Mouse (Mus musculus) splenic B cell, adult 2 months (primary cell): Measurements from ENCODE around the gene Cpd.

Experiments
- DNase-seq: peaks from one replicate; pipeline ENCODE4 v3.0.0-alpha.2; 2011; ENCODE audit warnings: low read depth, low spot score
- H3K27me3 ChIP-seq: 2 replicates; pipeline ENCODE4 v1.6.1; 2012; ENCODE audit warnings: mild to moderate bottlenecking, low read length, moderate library complexity, mixed read lengths; ENCODE audit not compliant: control insufficient read depth, poor library complexity, insufficient read depth, severe bottlenecking
- H3K36me3 ChIP-seq: 2 replicates; pipeline ENCODE4 v1.6.1; 2012; ENCODE audit warnings: mild to moderate bottlenecking, low read length, moderate library complexity, mixed read lengths; ENCODE audit not compliant: control insufficient read depth, poor library complexity, insufficient read depth, severe bottlenecking

The Cpd gene

DNA sequence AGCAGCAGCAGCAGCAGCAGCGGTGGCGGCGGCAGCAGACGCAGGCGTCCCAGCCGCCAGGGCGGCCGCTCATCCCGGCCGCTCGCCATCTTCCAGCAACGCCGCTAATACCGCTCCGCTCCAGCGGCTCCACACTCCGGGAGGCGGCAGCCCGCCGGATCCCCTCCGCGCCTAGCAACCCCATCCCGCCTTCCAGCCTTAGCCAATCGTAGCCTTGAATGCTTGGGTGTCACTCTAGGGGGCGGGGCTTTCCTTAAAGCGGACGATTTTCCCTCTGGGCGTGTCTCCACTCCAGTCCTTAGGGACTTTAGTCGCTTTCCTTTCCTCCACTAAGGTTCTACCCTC is at the start of gene Cpd:
Gene Cpd, minus strand, starts transcription at position 141 of the 345 bp plus-strand sequence.
- Histone ChIP-seq H3K36me3 (no peaks in the 10 kb centered on the region), H3K27me3 (no peaks in the 10 kb centered on the region; the same call in 1 of the 2 replicates)
- peak; percentile 66 for DNase-seq

DNA sequence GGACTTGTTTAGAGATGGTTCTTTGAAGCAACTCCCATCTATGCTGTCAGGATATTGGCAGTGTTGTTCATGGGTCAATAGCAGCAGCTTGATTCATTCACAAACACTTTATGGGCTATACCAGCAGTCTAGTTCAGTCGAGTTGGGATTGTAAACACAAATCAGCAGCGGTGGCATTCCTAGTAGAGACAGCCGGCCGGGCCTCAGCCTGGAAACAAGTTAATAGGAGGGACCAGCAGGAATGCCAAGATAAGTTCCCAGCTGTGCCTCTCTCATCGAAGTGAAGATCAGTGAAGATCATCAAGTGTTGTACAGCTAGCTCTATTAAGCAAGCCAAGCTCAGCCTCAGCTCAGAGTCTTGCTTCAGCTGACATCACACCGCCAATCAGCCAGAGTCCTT is 49.5 kb upstream of the Cpd start:
- H3K27me3 ChIP-seq, result no peaks in the 10 kb centered on the region
- DNase-seq, result no peak
- no peaks in the 10 kb centered on the region for H3K36me3 ChIP-seq

DNA sequence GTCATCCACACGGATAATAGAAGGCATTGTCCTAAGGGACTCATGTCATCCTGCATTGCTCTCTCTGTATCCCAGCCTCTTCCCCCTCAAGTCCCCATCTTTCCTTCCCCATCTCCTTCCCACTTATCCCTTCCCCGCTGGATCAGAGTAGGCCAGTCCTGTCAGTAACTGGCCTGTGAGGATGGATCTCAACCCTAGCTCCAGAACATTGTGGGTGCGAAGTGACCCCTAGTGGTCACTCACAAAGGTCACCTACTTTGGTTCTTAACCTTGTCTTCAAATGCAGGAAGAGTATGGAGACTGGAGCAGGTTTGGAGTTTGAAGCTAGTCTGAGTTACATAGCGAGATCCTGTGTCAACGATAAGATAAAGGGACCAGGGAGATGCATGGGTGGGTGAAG is 47.4 kb upstream of the Cpd start:
- peak; percentile 58 for DNase-seq
- Histone ChIP-seq H3K27me3 (no peaks in the 10 kb centered on the region), H3K36me3 (no peaks in the 10 kb centered on the region)

DNA sequence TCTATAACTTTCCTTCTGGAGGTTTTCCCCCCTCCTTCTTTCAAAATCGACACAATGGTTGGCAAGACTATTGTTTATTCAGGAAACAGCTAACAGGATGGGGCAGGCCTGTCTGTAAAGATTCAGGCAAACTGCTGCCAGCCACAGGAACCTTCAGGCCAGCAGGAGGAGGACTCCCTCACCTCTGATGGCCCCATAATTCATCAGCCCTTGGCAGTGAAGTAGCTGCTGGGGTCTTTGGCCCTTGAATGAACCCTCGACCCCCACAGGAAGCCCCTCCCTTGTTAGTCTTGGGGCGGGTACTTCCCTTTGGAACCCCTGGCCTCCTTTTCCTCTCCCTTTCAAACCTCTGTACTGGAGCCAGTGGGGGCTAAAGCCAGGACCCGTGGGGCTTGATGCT is 46.8 kb upstream of the Cpd start:
- DNase-seq, result no peak
- Histone ChIP-seq H3K36me3 (no peaks in the 10 kb centered on the region), H3K27me3 (no peaks in the 10 kb centered on the region)

DNA sequence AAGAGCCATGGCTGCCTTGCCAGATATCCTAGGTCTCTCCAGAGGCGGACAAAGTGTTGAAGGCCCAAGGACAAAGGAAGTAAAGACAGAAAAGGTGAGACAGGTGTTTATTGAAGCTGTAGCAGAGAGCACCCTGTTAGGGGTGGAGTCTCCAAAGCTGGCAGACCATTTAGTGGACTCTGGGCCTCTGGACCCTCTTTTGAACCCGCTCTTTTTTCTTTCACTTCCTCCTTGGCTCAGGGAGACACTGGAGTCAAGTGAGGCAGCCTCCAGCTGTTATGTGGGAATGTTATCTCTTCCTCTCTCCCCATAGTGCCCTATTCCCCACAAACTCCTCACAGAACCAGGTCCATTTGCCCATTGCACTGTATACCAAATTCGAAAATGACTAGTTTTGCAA is 46.2 kb upstream of the Cpd start:
- Histone ChIP-seq H3K36me3 (no peaks in the 10 kb centered on the region), H3K27me3 (no peaks in the 10 kb centered on the region)
- no peak for DNase-seq

DNA sequence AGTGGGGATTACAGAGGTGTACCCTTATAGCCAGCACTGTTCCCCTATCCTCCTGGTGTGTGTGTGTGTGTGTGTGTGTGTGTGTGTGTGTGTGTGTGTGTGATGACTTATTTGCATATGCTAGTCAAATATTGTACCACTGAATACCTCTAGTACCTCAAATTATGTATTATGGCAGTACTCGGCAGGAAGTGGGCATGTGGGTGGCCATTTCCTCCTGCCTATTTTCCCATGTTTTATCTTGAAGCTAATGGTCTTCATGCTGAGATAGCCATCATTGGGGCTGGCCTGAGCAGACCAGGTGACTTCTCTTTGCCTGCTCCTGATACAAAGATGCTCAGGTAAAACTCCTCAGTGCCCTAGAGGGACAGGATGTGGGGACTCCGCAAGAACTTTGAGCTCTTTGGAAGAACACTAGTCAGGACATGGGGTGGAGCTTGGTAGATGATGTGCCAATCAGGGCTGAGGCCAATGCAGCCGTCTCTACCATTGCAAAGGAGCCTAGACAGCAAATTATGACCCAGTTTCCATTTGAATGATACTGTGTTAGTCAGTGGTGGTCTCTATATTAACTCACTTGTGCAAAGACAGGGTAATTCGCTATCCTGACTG is 45.0 kb upstream of the Cpd start:
- H3K27me3 ChIP-seq, result no peaks in the 10 kb centered on the region
- DNase-seq, result no peak
- no peaks in the 10 kb centered on the region for H3K36me3 ChIP-seq

DNA sequence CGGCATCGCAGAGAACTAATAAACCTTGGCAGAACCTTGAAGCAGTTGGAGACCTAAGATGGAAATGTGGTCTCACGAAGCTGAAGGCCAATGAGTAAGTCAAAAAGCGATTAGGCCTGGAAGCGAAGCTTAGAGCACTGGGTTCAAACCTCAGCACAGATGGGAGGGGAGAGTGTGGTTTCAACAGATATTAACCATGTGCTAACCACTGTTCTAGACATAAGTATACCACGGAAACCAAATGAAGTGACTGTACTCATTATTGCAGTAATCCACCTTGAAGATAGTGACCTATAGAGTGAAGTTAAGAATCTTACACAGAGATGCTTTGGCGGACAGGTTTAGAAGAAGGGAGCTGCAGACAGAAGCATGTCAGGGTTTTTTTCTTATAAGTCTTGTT is 44.4 kb upstream of the Cpd start:
- no peak for DNase-seq
- H3K27me3 ChIP-seq, result no peaks in the 10 kb centered on the region
- no peaks in the 10 kb centered on the region for H3K36me3 ChIP-seq

DNA sequence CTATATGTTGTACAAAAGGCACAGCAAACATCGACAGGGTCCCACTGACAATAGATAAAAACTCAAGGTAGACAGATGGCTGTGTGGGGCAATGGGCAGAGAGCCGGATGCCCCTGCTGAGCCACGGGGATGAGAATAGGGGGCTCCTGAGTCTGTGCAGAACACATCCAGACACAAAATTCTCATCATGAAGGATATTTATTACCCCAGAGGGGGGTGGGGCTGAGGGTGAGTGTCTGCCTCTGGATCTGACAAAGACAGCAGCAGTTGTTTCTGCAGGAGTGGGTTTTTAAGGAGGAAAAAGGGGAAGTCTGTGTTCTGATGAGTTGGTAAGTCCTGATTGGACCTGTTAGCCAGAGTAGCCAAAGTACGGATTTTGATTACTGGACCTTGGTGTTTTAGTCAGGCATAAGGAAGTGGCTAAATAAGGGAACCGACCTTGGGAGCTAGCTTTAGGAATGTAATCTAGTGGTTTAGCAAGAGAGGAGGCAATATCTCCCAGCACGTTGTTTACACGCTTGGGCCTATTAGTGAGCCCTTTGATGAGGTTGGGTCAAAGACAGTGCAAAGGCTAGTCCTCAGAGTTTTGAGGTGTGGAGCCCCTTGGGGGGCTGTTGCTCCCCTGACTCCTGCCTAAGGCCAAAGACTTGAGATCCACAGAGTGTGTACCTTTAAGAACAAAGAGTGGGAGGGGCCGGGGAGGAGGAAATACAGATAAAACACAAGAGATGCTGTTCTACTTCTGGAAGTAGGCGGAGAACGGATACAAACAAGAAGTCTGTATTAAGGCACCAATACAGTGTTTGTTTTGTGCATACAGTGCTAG is 42.7 kb upstream of the Cpd start:
- H3K27me3 ChIP-seq, result no peaks in the 10 kb centered on the region

DNA sequence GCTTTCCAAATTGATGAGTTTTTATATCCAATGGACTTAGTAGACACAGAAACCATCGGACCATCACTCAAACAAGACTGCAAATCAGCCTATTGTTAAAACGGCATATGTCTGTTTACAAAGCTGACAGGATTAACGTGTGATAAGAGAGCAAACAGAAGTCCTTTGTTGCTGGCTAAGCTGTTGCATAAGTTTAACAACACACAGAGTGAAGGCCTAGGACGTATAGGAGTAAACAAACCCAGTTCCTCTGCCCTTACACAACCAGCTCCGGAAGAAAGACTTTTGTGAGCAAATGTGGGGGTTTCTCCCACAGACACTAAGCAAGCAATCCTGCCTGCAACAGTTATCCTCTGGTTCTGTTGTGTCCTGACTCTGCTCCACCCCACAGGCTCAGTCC is 37.6 kb upstream of the Cpd start:
- no peak for DNase-seq
- H3K36me3 ChIP-seq, result no peaks in the 10 kb centered on the region
- H3K27me3 ChIP-seq, result no peaks in the 10 kb centered on the region

More for the DNA sequence above, 42.7 kb upstream of the Cpd start:
- H3K36me3 ChIP-seq, result no peaks in the 10 kb centered on the region
- DNase-seq, result no peak

DNA sequence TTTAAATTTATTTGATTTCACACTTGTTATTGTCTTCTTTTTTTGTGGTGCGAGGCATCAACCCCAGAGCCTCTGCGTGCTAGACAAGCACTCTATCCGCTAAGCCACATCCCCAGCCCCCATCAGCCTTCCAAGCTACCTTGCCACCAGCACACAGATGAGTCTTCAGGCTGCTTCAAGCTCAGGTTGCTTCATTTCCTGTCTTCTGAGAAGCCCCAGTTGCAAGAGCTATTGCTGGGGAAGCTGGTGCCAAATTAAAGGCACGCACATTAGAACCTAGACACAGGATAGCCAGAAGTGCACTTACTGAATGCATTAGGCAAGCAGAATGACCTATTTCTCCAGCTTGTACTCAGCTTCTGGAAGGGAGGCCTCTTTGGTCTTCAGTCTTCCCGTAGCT is 33.0 kb upstream of the Cpd start:
- Histone ChIP-seq H3K27me3 (no peaks in the 10 kb centered on the region), H3K36me3 (no peaks in the 10 kb centered on the region)
- DNase-seq, result no peak

DNA sequence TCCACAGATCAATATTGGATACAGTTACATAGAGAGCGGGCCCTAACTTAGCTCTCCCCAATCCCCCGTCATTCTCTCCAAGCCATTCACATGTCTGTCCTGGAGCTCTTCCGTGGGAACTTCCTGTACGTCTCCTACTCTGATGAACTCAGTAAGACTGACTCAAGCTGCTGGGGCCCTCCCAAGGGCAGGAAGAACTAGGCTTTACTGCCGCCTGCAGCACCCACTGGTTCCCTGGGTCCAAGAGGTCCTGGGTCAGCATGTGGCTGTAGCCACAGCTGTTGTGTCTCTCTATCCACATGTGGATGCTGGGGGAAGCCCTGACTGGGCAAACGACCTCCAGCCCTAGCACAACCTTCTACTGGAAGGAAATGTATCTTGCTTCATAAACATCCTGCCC is 27.9 kb upstream of the Cpd start:
- Histone ChIP-seq H3K27me3 (no peaks in the 10 kb centered on the region), H3K36me3 (no peaks in the 10 kb centered on the region)
- no peak for DNase-seq

DNA sequence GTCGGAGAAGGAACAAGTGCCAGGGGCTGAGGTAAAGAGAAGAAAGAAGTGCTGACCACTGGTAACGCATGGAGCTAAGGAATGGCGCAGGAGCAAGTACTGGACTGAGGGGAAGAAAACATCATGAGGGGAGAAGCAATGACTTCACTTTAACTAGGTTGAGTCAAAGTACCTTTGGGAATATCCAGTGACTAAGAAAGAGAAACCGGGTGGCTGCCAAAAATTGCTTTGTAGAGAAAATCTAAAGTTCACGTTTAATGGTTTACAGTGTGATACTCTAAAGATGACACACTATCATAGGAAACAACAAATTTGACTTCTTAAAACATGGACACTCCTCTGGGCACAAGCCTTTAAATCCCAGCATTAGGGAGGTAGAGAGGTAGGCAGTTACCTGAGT is 27.0 kb upstream of the Cpd start:
- Histone ChIP-seq H3K27me3 (no peaks in the 10 kb centered on the region), H3K36me3 (no peaks in the 10 kb centered on the region)
- DNase-seq, result no peak

DNA sequence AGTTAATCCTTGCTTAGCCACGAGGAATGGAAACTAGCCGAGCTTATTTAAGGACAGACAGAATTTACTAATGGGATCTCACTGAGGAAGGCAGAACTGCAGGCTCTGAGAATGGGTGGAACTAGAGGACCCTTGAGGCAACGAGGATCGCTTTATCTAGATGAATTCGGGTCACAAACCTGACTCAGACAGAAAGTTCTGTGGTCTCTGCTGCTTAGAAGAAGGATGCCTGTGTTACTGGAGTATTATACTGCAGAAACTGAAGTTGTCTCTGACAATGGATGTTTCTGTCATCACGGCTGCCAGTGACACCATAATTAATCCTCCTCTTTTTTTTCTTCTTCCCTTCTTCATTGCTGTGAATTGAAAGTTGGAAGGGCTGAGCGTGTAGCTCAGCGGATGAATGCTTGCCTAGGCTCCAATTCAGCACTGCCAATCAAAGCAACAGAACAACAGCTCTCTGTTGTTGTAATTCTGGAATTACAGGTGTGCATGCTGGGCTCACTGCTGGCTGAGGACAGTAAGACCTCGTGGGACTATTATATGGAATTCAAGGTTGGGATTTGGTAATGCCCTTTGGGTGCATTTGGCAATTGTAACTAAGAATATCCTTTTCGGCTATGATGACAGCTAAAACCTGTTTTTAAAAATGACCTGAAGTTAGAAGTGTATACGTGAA is 25.9 kb upstream of the Cpd start:
- no peak for DNase-seq
- H3K36me3 ChIP-seq, result no peaks in the 10 kb centered on the region
- no peaks in the 10 kb centered on the region for H3K27me3 ChIP-seq

DNA sequence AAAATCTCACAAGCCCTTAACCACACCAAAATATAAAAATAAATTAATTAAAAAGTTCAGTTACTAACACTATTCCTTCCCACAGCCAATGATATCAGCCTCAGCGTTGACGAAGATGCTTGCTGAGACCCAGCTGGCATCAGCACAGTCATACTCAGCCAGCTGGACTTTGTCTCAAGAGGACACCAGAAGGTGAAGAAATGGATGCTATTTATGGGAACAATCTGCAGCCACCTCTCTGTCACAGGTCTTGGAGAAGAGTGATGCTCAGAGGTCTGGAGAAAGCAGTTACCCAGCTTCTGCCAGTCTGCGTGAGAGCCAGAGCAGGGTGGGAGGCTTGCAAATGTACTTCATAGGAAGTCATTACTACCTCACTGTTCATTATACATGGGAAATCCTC is 14.4 kb upstream of the Cpd start:
- DNase-seq, result no peak
- no peaks in the 10 kb centered on the region for H3K27me3 ChIP-seq
- no peaks in the 10 kb centered on the region for H3K36me3 ChIP-seq

DNA sequence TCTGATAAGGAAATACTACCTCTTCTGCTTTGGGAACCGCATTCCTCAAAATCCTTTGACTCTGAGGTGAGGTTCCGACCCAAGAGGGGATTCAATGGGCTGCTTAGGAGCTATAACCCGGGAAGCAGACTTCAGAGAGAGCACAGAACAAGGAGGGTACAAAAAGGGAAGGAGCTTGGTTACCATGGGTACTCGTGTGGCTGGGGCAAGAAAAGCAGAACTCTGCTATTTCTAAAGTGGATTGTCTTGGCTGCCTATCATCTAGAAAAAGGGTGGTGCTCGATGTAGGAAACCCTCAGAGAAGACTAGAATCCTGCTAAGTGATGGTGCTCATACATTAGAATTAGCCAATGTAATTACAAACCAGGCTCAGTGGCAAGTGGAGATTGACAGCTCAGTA is 12.4 kb upstream of the Cpd start:
- H3K36me3 ChIP-seq, result no peaks in the 10 kb centered on the region
- no peaks in the 10 kb centered on the region for H3K27me3 ChIP-seq
- peak; percentile 15 for DNase-seq
